Mouse (Mus musculus) thymus, postnatal 4 days (tissue): ENCODE data around the gene Cfap74.

Experiments
- DNase-seq: peaks from one replicate; pipeline ENCODE4 v3.0.0; 2021

Gene Cfap74

GRCm38 (mm10) chr4:155505067-155505466 lies 96.1 kb downstream of the Cfap74 start:
- no peak for DNase-seq

GRCm38 (mm10) chr4:155505671-155506295 lies 96.8 kb downstream of the Cfap74 start:
- no peak for DNase-seq

GRCm38 (mm10) chr4:155508614-155509013 lies 99.6 kb downstream of the Cfap74 start:
- no peak for DNase-seq

- DNase-seq: no peak
Measured at GRCm38 (mm10) chr4:155510981-155511380, 102.0 kb downstream of the Cfap74 start.

- no peak for DNase-seq
Measured at GRCm38 (mm10) chr4:155514810-155515209, 105.8 kb downstream of the Cfap74 start.
